Mouse (Mus musculus): ENCODE results near the gene Lix1. TPM values are rescaled to one million over a fixed set of nuclear protein-coding genes. Genes with fewer than 3 reads are reported as not detected.

The Lix1 gene
- polyA plus RNA-seq, 1 experiment from 2014 or later, result 20.9 TPM

- no peak overlapping the region for H3K4me2 ChIP-seq (replicated peaks)
- H3K27ac ChIP-seq (replicated peaks), result no peak overlapping the region
- ATAC-seq (ENCODE audit: insufficient number of reproducible peaks, low FRiP score, low TSS enrichment, low read depth), result no peak
- 94% methylated on average over 3 of the region's 3 CpGs for WGBS
- no peak overlapping the region for H3K9ac ChIP-seq
- H3K4me1 ChIP-seq, result peaks cover 4% of the 10 kb centered on the region; the same call in 1 of the 2 replicates
- H3K27me3 ChIP-seq, result no peaks in the 10 kb centered on the region
- H3K9me3 ChIP-seq (replicated peaks), result no peaks in the 10 kb centered on the region
- no peak overlapping the region for H3K4me3 ChIP-seq (replicated peaks)
- no peaks in the 10 kb centered on the region for H3K36me3 ChIP-seq
Observed at GRCm38 (mm10) chr17:17414206-17414605, 11.7 kb downstream of the Lix1 start.

GRCm38 (mm10) chr17:17424609-17425307 is 22.3 kb downstream of the Lix1 start:
- H3K9ac ChIP-seq, result no peak overlapping the region
- H3K4me1 ChIP-seq, result no peaks in the 10 kb centered on the region
- no peaks in the 10 kb centered on the region for H3K27me3 ChIP-seq
- no peak overlapping the region for H3K27ac ChIP-seq (replicated peaks)
- no peaks in the 10 kb centered on the region for H3K9me3 ChIP-seq (replicated peaks)
- no peak for ATAC-seq (ENCODE audit: insufficient number of reproducible peaks, low FRiP score, low TSS enrichment, low read depth)
- 36% methylated on average over 4 of the region's 4 CpGs for WGBS
- no peak overlapping the region for H3K4me3 ChIP-seq (replicated peaks)
- H3K36me3 ChIP-seq, result no peaks in the 10 kb centered on the region
- no peak overlapping the region for H3K4me2 ChIP-seq (replicated peaks)

- Histone ChIP-seq H3K4me2 (replicated peaks) (no peak overlapping the region), H3K27ac (replicated peaks) (no peak overlapping the region), H3K4me3 (replicated peaks) (no peak overlapping the region), H3K4me1 (no peaks in the 10 kb centered on the region), H3K27me3 (no peaks in the 10 kb centered on the region), H3K9ac (no peak overlapping the region), H3K9me3 (replicated peaks) (no peaks in the 10 kb centered on the region), H3K36me3 (no peaks in the 10 kb centered on the region)
- ATAC-seq (ENCODE audit: insufficient number of reproducible peaks, low FRiP score, low TSS enrichment, low read depth), result no peak
- WGBS, result 51% methylated on average over 4 of the region's 4 CpGs
Observed at GRCm38 (mm10) chr17:17425308-17425813, 22.9 kb downstream of the Lix1 start.

GRCm38 (mm10) chr17:17425906-17426305 is 23.4 kb downstream of the Lix1 start:
- no peak overlapping the region for H3K9ac ChIP-seq
- H3K4me3 ChIP-seq (replicated peaks), result no peak overlapping the region
- no peak for ATAC-seq (ENCODE audit: insufficient number of reproducible peaks, low FRiP score, low TSS enrichment, low read depth)
- H3K36me3 ChIP-seq, result no peaks in the 10 kb centered on the region
- H3K4me1 ChIP-seq, result no peaks in the 10 kb centered on the region
- no peaks in the 10 kb centered on the region for H3K27me3 ChIP-seq
- no peak overlapping the region for H3K4me2 ChIP-seq (replicated peaks)
- H3K9me3 ChIP-seq (replicated peaks), result no peaks in the 10 kb centered on the region
- H3K27ac ChIP-seq (replicated peaks), result no peak overlapping the region
- 40% methylated on average over 3 of the region's 3 CpGs for WGBS

GRCm38 (mm10) chr17:17428888-17429287 is 26.4 kb downstream of the Lix1 start:
- WGBS, result 50% methylated on average over 2 of the region's 2 CpGs
- Histone ChIP-seq H3K9me3 (replicated peaks) (no peaks in the 10 kb centered on the region), H3K4me1 (no peaks in the 10 kb centered on the region), H3K9ac (no peak overlapping the region), H3K36me3 (no peaks in the 10 kb centered on the region), H3K4me3 (replicated peaks) (no peak overlapping the region), H3K4me2 (replicated peaks) (no peak overlapping the region), H3K27ac (replicated peaks) (no peak overlapping the region), H3K27me3 (no peaks in the 10 kb centered on the region)
- no peak; the same call in 1 of the 2 replicates for ATAC-seq (ENCODE audit: insufficient number of reproducible peaks, low FRiP score, low TSS enrichment, low read depth)

- Histone ChIP-seq H3K27ac (replicated peaks) (no peak overlapping the region), H3K9ac (no peak overlapping the region), H3K4me3 (replicated peaks) (no peak overlapping the region), H3K27me3 (no peaks in the 10 kb centered on the region), H3K9me3 (replicated peaks) (no peaks in the 10 kb centered on the region), H3K4me1 (no peaks in the 10 kb centered on the region), H3K4me2 (replicated peaks) (no peak overlapping the region), H3K36me3 (no peaks in the 10 kb centered on the region)
- no peak for ATAC-seq (ENCODE audit: insufficient number of reproducible peaks, low FRiP score, low TSS enrichment, low read depth)
- WGBS, result 77% methylated on average over 4 of the region's 4 CpGs
Observed at GRCm38 (mm10) chr17:17433679-17434078, 31.2 kb downstream of the Lix1 start.

- no peaks in the 10 kb centered on the region for H3K9me3 ChIP-seq (replicated peaks)
- ATAC-seq (ENCODE audit: insufficient number of reproducible peaks, low FRiP score, low TSS enrichment, low read depth), result no peak
- no peak overlapping the region for H3K27ac ChIP-seq (replicated peaks)
- H3K4me1 ChIP-seq, result peaks cover 11% of the 10 kb centered on the region; the same call in 1 of the 2 replicates
- H3K4me2 ChIP-seq (replicated peaks), result no peak overlapping the region
- no peak overlapping the region for H3K4me3 ChIP-seq (replicated peaks)
- no peaks in the 10 kb centered on the region for H3K27me3 ChIP-seq
- H3K9ac ChIP-seq, result no peak overlapping the region
- no peaks in the 10 kb centered on the region for H3K36me3 ChIP-seq
Observed at GRCm38 (mm10) chr17:17438576-17439191, 36.2 kb downstream of the Lix1 start.

- WGBS, result 19% methylated on average over 4 of the region's 4 CpGs
- Histone ChIP-seq H3K27me3 (no peaks in the 10 kb centered on the region), H3K27ac (replicated peaks) (no peak overlapping the region), H3K4me2 (replicated peaks) (no peak overlapping the region), H3K9me3 (replicated peaks) (no peaks in the 10 kb centered on the region), H3K4me1 (peaks cover 11% of the 10 kb centered on the region; the same call in 1 of the 2 replicates), H3K4me3 (replicated peaks) (no peak overlapping the region), H3K9ac (no peak overlapping the region), H3K36me3 (no peaks in the 10 kb centered on the region)
- ATAC-seq (ENCODE audit: insufficient number of reproducible peaks, low FRiP score, low TSS enrichment, low read depth), result no peak
Observed at GRCm38 (mm10) chr17:17441876-17442498, 39.5 kb downstream of the Lix1 start.

GRCm38 (mm10) chr17:17444297-17444886 is 41.9 kb downstream of the Lix1 start:
- no peak for ATAC-seq (ENCODE audit: insufficient number of reproducible peaks, low FRiP score, low TSS enrichment, low read depth)
- Histone ChIP-seq H3K9me3 (replicated peaks) (no peaks in the 10 kb centered on the region), H3K4me1 (peaks cover 19% of the 10 kb centered on the region; the same call in 1 of the 2 replicates), H3K36me3 (no peaks in the 10 kb centered on the region), H3K27me3 (no peaks in the 10 kb centered on the region), H3K9ac (no peak overlapping the region), H3K4me3 (replicated peaks) (no peak overlapping the region), H3K27ac (replicated peaks) (no peak overlapping the region), H3K4me2 (replicated peaks) (no peak overlapping the region)
- 83% methylated on average over 3 of the region's 3 CpGs for WGBS

GRCm38 (mm10) chr17:17446683-17447082 is 44.2 kb downstream of the Lix1 start:
- H3K9me3 ChIP-seq (replicated peaks), result no peaks in the 10 kb centered on the region
- H3K4me1 ChIP-seq, result peaks cover 12% of the 10 kb centered on the region; the same call in 1 of the 2 replicates
- 81% methylated on average over 3 of the region's 3 CpGs for WGBS
- no peak overlapping the region for H3K4me3 ChIP-seq (replicated peaks)
- no peak overlapping the region for H3K27ac ChIP-seq (replicated peaks)
- H3K9ac ChIP-seq, result no peak overlapping the region
- ATAC-seq (ENCODE audit: insufficient number of reproducible peaks, low FRiP score, low TSS enrichment, low read depth), result no peak
- H3K36me3 ChIP-seq, result no peaks in the 10 kb centered on the region
- H3K27me3 ChIP-seq, result no peaks in the 10 kb centered on the region
- no peak overlapping the region for H3K4me2 ChIP-seq (replicated peaks)

- no peaks in the 10 kb centered on the region for H3K27me3 ChIP-seq
- no peak overlapping the region for H3K4me3 ChIP-seq (replicated peaks)
- H3K27ac ChIP-seq (replicated peaks), result no peak overlapping the region
- peaks cover 8% of the 10 kb centered on the region; the same call in 1 of the 2 replicates for H3K4me1 ChIP-seq
- no peaks in the 10 kb centered on the region for H3K36me3 ChIP-seq
- WGBS, result 70% methylated on average over 5 of the region's 5 CpGs
- H3K9ac ChIP-seq, result no peak overlapping the region
- ATAC-seq (ENCODE audit: insufficient number of reproducible peaks, low FRiP score, low TSS enrichment, low read depth), result no peak
- H3K9me3 ChIP-seq (replicated peaks), result no peaks in the 10 kb centered on the region
- no peak overlapping the region for H3K4me2 ChIP-seq (replicated peaks)
Observed at GRCm38 (mm10) chr17:17447821-17448220, 45.3 kb downstream of the Lix1 start.

Measured in embryonic facial prominence, embryonic 15.5 days (tissue).